Mouse (Mus musculus): ENCODE data around the gene Usp15. TPM values are rescaled to one million over a fixed set of nuclear protein-coding genes. Genes with fewer than 3 reads are reported as not detected.

Gene Usp15
- polyA plus RNA-seq, 1 experiment from 2014 or later, result 101 TPM

DNA sequence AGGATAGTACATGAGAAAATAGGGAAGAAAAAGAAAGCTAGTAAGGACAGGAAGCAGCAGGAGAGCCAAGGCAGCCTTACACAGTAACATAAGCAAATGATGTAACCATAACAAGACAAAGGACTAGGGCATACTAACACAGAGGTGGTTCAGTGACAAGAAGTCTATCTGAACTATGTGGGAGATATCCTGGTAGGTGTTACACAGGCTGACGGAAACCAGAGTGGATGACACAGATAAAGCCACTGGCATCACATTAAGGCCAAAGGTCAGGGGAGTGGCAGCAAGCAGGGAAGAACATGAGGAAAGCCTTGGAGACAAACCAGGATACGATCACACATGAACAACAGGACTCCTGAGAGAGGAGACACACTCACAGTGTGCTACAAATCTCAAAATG, 124.8 kb downstream of the Usp15 start:
- Histone ChIP-seq H3K27ac (no peak overlapping the region), H3K4me2 (no peak overlapping the region), H3K9me3 (replicated peaks) (no peaks in the 10 kb centered on the region), H3K36me3 (peaks cover 17% of the 10 kb centered on the region), H3K9ac (no peak overlapping the region), H3K27me3 (no peaks in the 10 kb centered on the region), H3K4me1 (replicated peaks) (peaks cover 35% of the 10 kb centered on the region), H3K4me3 (replicated peaks) (no peak overlapping the region)
- 58% methylated on average over 2 of the region's 2 CpGs for WGBS (ENCODE audit: insufficient replicate concordance)
- DNase-seq (no peak), ATAC-seq (ENCODE audit: low read depth) (no peak)

DNA sequence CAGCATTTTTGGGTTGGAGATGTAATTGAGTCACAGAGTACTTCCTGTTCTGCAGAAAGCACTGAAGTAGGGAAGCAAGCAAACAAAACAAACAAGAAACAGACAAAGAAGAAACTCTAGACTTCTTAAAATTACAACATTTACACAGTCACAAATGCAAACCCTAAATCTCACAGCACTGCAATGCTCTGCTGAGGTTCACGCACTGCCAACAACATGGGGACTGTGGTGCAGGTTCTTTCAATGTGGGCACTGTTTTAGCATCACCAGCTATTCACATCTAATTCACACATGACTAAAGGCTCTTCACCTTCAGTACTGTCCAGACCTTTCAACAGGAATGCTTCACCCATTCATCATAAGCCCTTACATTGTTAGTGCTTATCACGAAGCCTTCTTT, 133.8 kb downstream of the Usp15 start:
- ATAC-seq (ENCODE audit: low read depth) (no peak), DNase-seq (no peak)
- Histone ChIP-seq H3K4me1 (replicated peaks) (no peaks in the 10 kb centered on the region), H3K4me3 (replicated peaks) (no peak overlapping the region), H3K36me3 (peaks cover 5% of the 10 kb centered on the region; the same call in 1 of the 2 replicates), H3K9me3 (replicated peaks) (no peaks in the 10 kb centered on the region), H3K27me3 (no peaks in the 10 kb centered on the region), H3K27ac (no peak overlapping the region), H3K9ac (no peak overlapping the region), H3K4me2 (no peak overlapping the region)
- WGBS (ENCODE audit: insufficient replicate concordance), result 88% methylated on average over 2 of the region's 2 CpGs

GRCm38 (mm10) chr10:123060831-123061230, 136.0 kb downstream of the Usp15 start:
- H3K4me1 ChIP-seq (replicated peaks), result no peaks in the 10 kb centered on the region
- ATAC-seq (ENCODE audit: low read depth) (no peak), DNase-seq (no peak)
- no peak overlapping the region for H3K9ac ChIP-seq
- no peaks in the 10 kb centered on the region for H3K27me3 ChIP-seq
- H3K36me3 ChIP-seq, result peaks cover 10% of the 10 kb centered on the region; the same call in 1 of the 2 replicates
- 71% methylated on average over 6 of the region's 6 CpGs for WGBS (ENCODE audit: insufficient replicate concordance)
- H3K4me3 ChIP-seq (replicated peaks), result no peak overlapping the region
- no peaks in the 10 kb centered on the region for H3K9me3 ChIP-seq (replicated peaks)
- H3K27ac ChIP-seq, result no peak overlapping the region
- no peak overlapping the region for H3K4me2 ChIP-seq

DNA sequence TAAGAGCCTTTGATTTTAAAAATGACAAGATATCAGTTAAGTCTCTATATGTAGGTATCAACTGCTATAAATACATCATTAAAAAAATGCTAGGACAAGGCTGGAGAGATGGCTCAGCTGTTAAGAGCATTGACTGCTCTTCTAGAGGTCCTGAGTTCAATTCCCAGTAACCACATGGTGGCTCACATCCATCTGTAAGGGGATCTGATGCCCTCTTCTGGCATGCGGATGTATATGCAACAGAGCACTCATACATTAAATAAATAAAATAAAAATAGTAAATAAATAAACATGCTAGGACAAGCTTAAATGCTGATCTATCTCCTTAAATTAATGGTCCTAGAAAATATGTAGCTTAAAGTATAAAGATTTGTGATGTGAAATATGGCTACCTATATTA, 139.7 kb downstream of the Usp15 start:
- Histone ChIP-seq H3K4me2 (no peak overlapping the region), H3K27me3 (no peaks in the 10 kb centered on the region), H3K27ac (no peak overlapping the region), H3K9me3 (replicated peaks) (no peaks in the 10 kb centered on the region), H3K4me3 (replicated peaks) (no peak overlapping the region), H3K36me3 (peaks cover 10% of the 10 kb centered on the region; the same call in 1 of the 2 replicates), H3K4me1 (replicated peaks) (no peaks in the 10 kb centered on the region), H3K9ac (no peak overlapping the region)
- no peak for ATAC-seq (ENCODE audit: low read depth)
- 72% methylated on average over 1 of the region's 1 CpGs for WGBS (ENCODE audit: insufficient replicate concordance)
- no peak for DNase-seq

DNA sequence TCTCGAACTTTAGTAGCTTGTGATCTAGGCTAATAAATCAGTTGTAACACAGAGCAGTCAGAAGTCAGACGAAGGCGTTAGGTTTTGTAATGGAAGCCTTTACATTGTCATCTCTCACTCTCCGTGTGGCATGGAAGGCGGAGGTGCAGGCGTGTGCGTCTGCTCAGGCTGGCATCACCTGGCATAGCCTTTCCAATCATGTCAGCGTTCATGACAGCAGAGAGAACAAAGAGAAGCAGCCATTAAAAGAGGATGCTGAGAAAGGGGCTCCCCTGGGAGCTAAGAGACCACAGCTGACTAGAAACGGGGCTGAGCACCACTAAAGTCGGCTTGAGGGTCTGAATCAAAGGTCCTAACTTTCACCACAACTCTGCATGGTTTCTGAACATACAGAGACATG, 140.3 kb downstream of the Usp15 start:
- H3K36me3 ChIP-seq, result peaks cover 10% of the 10 kb centered on the region; the same call in 1 of the 2 replicates
- H3K4me2 ChIP-seq, result no peak overlapping the region
- H3K9me3 ChIP-seq (replicated peaks), result no peaks in the 10 kb centered on the region
- H3K4me1 ChIP-seq (replicated peaks), result no peaks in the 10 kb centered on the region
- ATAC-seq (ENCODE audit: low read depth) (no peak), DNase-seq (no peak)
- no peak overlapping the region for H3K27ac ChIP-seq
- H3K9ac ChIP-seq, result no peak overlapping the region
- H3K4me3 ChIP-seq (replicated peaks), result no peak overlapping the region
- H3K27me3 ChIP-seq, result no peaks in the 10 kb centered on the region
- WGBS (ENCODE audit: insufficient replicate concordance), result 82% methylated on average over 10 of the region's 10 CpGs

DNA sequence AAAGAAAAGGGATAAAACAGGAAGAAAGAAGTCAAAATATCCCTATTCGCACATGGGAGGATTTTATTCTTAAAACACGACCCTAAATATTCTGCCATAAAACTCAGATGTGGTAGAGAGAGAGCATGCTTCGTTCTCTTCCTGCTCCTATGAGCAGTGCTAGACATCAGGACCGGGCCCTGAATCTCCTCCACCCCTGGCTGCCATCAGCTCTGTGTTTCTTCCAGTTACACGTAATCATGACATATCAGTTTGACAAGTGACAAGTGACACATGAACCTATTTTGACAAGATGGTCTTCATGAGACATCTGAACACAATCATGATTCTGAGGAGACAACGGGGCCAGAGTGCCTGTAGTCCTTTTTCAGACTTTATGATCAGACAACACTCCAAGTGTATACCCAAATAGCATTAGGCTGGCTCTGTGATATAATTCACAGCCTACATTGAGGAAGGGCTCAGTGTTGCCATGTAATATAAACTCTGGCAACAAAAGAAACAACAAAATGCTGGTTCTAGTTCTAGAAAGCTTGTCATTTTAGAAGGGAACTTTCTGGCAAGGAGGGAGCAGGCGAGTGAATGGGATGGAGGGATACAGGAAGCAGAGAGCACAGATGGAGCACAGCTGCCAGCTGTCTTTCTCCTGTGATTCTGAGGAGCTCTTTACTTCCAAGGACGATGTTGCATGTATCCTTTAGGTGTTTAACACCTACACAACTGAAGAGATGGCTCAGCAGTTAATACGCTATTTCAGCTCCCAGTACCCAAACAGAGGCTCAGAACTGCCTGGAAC, 141.4 kb downstream of the Usp15 start:
- H3K36me3 ChIP-seq, result peaks cover 20% of the 10 kb centered on the region
- no peak for DNase-seq

More for the DNA sequence above, 141.4 kb downstream of the Usp15 start:
- Histone ChIP-seq H3K4me1 (replicated peaks) (no peaks in the 10 kb centered on the region), H3K9ac (no peak overlapping the region), H3K9me3 (replicated peaks) (no peaks in the 10 kb centered on the region), H3K4me3 (replicated peaks) (no peak overlapping the region), H3K4me2 (no peak overlapping the region), H3K27me3 (no peaks in the 10 kb centered on the region), H3K27ac (no peak overlapping the region)
- no peak for ATAC-seq (ENCODE audit: low read depth)
- 77% methylated on average over 9 of the region's 9 CpGs for whole genome bisulfite sequencing (ENCODE audit: insufficient replicate concordance)

Small RNAs within 50 kb of the gene (microRNA-seq; reads per million reads assigned to microRNA genes)
- gene Gm27920, result 8.2 reads per million, percentile 19 among the genes with 10 or more reads in this experiment

Other genes starting within 250 kb of the Usp15 start
- 8.6 and 9.3 TPM in 2 replicates for gene Mon2, start 120.5 kb downstream of the Usp15 start, polyA plus RNA-seq (2015; fragmentation: Nextera tagmentation; extraction: Ambion mirVana)
- gene Fam19a2, start 67.0 kb upstream of the Usp15 start, polyA plus RNA-seq (2015; fragmentation: Nextera tagmentation; extraction: Ambion mirVana), result 0.22 and 0.63 TPM in 2 replicates

Measured in liver, embryonic 13.5 days (tissue).